ENCODE assay signal across 13 mouse cellular contexts in the genomic region with DNA sequence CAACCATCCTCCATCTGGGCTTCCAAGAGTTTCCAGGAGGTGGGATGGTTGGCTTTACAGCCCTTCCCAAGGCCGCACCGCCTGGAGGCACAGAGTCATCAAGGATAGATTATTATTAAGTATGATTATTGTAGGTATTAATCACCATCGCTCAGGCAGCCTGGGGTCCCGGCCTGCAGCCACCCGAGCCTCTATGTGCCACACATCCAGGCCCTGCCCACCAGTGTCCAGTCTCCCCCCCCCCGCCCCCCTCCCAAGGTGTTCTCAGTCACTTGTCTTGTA. TPM values are rescaled to one million over a fixed set of nuclear protein-coding genes. Genes with fewer than 3 reads are reported as not detected.
A peak's percentile ranks its signal among the peaks of the same experiment; 100 is the strongest.
DNase-seq lines count a peak whose midpoint lies in the region; ATAC-seq and TF ChIP-seq lines count a peak whose summit lies in the region.
"Had no signal": no experiment of that assay in that cellular context is flagged by ENCODE, and none has a peak within 500 bp of the region (broad histone marks: within the 10 kb centered on the region; RNA-seq: fewer than 3 reads in every experiment).

No protein-coding gene starts in this region.

- DNase-seq in adrenal gland, postnatal 14 days = peak; percentile 37
- no peak for DNase-seq in adrenal gland, postnatal 4 days (ENCODE audit: low spot score in 2 of 2)
- DNase-seq in liver, postnatal 0 days = no peak
- DNase-seq in spleen, postnatal 4 days (ENCODE audit: low spot score in 2 of 2) = no peak
- no peak for DNase-seq in left cerebral cortex, adult 11 months (ENCODE audit: low spot score)
- DNase-seq: cerebellum, adult 9-10 months; thymus, postnatal 14 days had no signal

- 45% methylated on average over 6 of the region's 6 CpGs for WGBS in liver, embryonic 12.5 days (ENCODE audit: insufficient replicate concordance)
- 55% methylated on average over 6 of the region's 6 CpGs for WGBS in liver, postnatal 0 days (ENCODE audit: insufficient replicate concordance)
- 42% methylated on average over 6 of the region's 6 CpGs for WGBS in intestine, postnatal 0 days
- 18% methylated on average over 6 of the region's 6 CpGs for WGBS in stomach, embryonic 16.5 days

- no peaks in the 10 kb centered on the region for H3K9me3 ChIP-seq in liver, embryonic 12.5 days (replicated peaks)
- no peaks in the 10 kb centered on the region for H3K9me3 ChIP-seq in liver, postnatal 0 days (ENCODE audit: low read length)
- no peaks in the 10 kb centered on the region for H3K9me3 ChIP-seq in intestine, postnatal 0 days (ENCODE audit: control insufficient read depth)
- no peaks in the 10 kb centered on the region for H3K9me3 ChIP-seq in stomach, embryonic 16.5 days (replicated peaks; ENCODE audit: control insufficient read depth, low read length)

- no peak overlapping the region for H3K9ac ChIP-seq in liver, embryonic 12.5 days
- no peak overlapping the region for H3K9ac ChIP-seq in liver, postnatal 0 days (replicated peaks)
- H3K9ac ChIP-seq in intestine, postnatal 0 days (ENCODE audit: low read depth, low read length) = no peak overlapping the region; the same call in 1 of the 2 replicates
- peak overlapping the region; percentile 73 for H3K9ac ChIP-seq in stomach, embryonic 16.5 days (ENCODE audit: low read length)

- H3K27me3 ChIP-seq in liver, embryonic 12.5 days (replicated peaks) = peaks cover 97% of the 10 kb centered on the region
- H3K27me3 ChIP-seq in liver, postnatal 0 days (ENCODE audit: insufficient read depth, low read length) = peaks cover 89% of the 10 kb centered on the region
- H3K27me3 ChIP-seq in intestine, postnatal 0 days (replicated peaks; ENCODE audit: control insufficient read depth, insufficient read depth, low read length) = peaks cover 39% of the 10 kb centered on the region
- H3K27me3 ChIP-seq in stomach, embryonic 16.5 days (ENCODE audit: control insufficient read depth, insufficient read depth, low read length) = peaks cover 33% of the 10 kb centered on the region

- H3K4me2 ChIP-seq in liver, embryonic 12.5 days = peak overlapping the region; percentile 43
- no peak overlapping the region for H3K4me2 ChIP-seq in liver, postnatal 0 days (ENCODE audit: low read depth, low read length)
- H3K4me2 ChIP-seq in intestine, postnatal 0 days (replicated peaks; ENCODE audit: low read depth) = peak overlapping the region; percentile 69
- peak overlapping the region; percentile 59 for H3K4me2 ChIP-seq in stomach, embryonic 16.5 days (ENCODE audit: low read depth, low read length)

- no peaks in the 10 kb centered on the region for H3K36me3 ChIP-seq in liver, embryonic 12.5 days
- no peaks in the 10 kb centered on the region for H3K36me3 ChIP-seq in liver, postnatal 0 days (replicated peaks; ENCODE audit: insufficient read depth, low read length)
- no peaks in the 10 kb centered on the region; the same call in 1 of the 2 replicates for H3K36me3 ChIP-seq in intestine, postnatal 0 days (ENCODE audit: control insufficient read depth, insufficient read depth)
- H3K36me3 ChIP-seq in stomach, embryonic 16.5 days (ENCODE audit: control insufficient read depth, insufficient read depth, low read length) = no peaks in the 10 kb centered on the region

- no peak overlapping the region for H3K27ac ChIP-seq in liver, embryonic 12.5 days
- H3K27ac ChIP-seq in liver, postnatal 0 days (ENCODE audit: low read depth) = no peak overlapping the region
- peak overlapping the region; percentile 80 for H3K27ac ChIP-seq in intestine, postnatal 0 days (ENCODE audit: low read depth, low read length)
- peak overlapping the region; percentile 93 for H3K27ac ChIP-seq in stomach, embryonic 16.5 days (ENCODE audit: low read length)

- TF ChIP-seq CTCF in liver, postnatal 0 days (IDR thresholded peaks at IDR 0.05; ENCODE audit: low read depth) = no peak
- TF ChIP-seq CTCF in intestine, postnatal 0 days (IDR thresholded peaks at IDR 0.05; ENCODE audit: low read depth) = no peak

- no peak overlapping the region for H3K4me3 ChIP-seq in liver, embryonic 12.5 days
- H3K4me3 ChIP-seq in liver, postnatal 0 days (ENCODE audit: low read depth, low read length) = no peak overlapping the region
- no peak overlapping the region for H3K4me3 ChIP-seq in intestine, postnatal 0 days (ENCODE audit: low read depth, low read length)
- H3K4me3 ChIP-seq in stomach, embryonic 16.5 days (replicated peaks; ENCODE audit: low read length) = peak overlapping the region; percentile 37

- no peak for ATAC-seq in liver, embryonic 12.5 days
- ATAC-seq in liver, postnatal 0 days = no peak
- no peak for ATAC-seq in intestine, postnatal 0 days
- ATAC-seq in stomach, embryonic 16.5 days (ENCODE audit: insufficient read depth, low FRiP score) = no peak

- TF ChIP-seq EP300 in liver, postnatal 0 days (IDR thresholded peaks at IDR 0.05; ENCODE audit: low read depth) = no peak

- H3K4me1 ChIP-seq in liver, embryonic 12.5 days = peaks cover 27% of the 10 kb centered on the region
- H3K4me1 ChIP-seq in liver, postnatal 0 days (ENCODE audit: insufficient read depth) = no peaks in the 10 kb centered on the region; the same call in 1 of the 2 replicates
- H3K4me1 ChIP-seq in intestine, postnatal 0 days (replicated peaks; ENCODE audit: control insufficient read depth, insufficient read depth, low read length) = peaks cover 9% of the 10 kb centered on the region; the same call in 1 of the 2 replicates
- H3K4me1 ChIP-seq in stomach, embryonic 16.5 days (ENCODE audit: control insufficient read depth, insufficient read depth, low read length) = peaks cover 45% of the 10 kb centered on the region

RNA-seq across cellular contexts. Expression of gene Hoxb2, which starts 5.5 kb away (rescaled TPM):
- 18.0 and 19.3 TPM in 2 replicates for total RNA-seq in adrenal gland, postnatal 14 days (2021)
- 10 to 100 TPM; 21.0 to 26.0 TPM for total RNA-seq in adrenal gland, postnatal 4 days (2021)
- 4.4 and 4.6 TPM in 2 replicates for polyA plus RNA-seq in liver, embryonic 12.5 days (2016; fragmentation: Nextera tagmentation; extraction: Ambion mirVana)
- polyA plus RNA-seq in liver, postnatal 0 days (2015; fragmentation: Nextera tagmentation; extraction: Ambion mirVana) = 0.67 and 1.1 TPM in 2 replicates
- 8.4 and 9.4 TPM in 2 replicates for polyA plus RNA-seq in intestine, postnatal 0 days (2015; fragmentation: Nextera tagmentation; extraction: Ambion mirVana)
- polyA plus RNA-seq in stomach, embryonic 16.5 days (2015; fragmentation: Nextera tagmentation; extraction: Ambion mirVana) = 9.1 and 11.5 TPM in 2 replicates
- total RNA-seq: MEL had no signal

RNA-seq across cellular contexts. Expression of gene Hoxb1, which starts 20.7 kb away (rescaled TPM):
- total RNA-seq in adrenal gland, postnatal 14 days (2021) = not detected in 2 replicates
- not detected for total RNA-seq in adrenal gland, postnatal 4 days (2021)
- 0.14 and 0.22 TPM in 2 replicates for polyA plus RNA-seq in liver, embryonic 12.5 days (2016; fragmentation: Nextera tagmentation; extraction: Ambion mirVana)
- not detected in 2 replicates for polyA plus RNA-seq in liver, postnatal 0 days (2015; fragmentation: Nextera tagmentation; extraction: Ambion mirVana)
- polyA plus RNA-seq in intestine, postnatal 0 days (2015; fragmentation: Nextera tagmentation; extraction: Ambion mirVana) = not detected in 2 replicates
- polyA plus RNA-seq in stomach, embryonic 16.5 days (2015; fragmentation: Nextera tagmentation; extraction: Ambion mirVana) = 0.24 TPM in 1 of 2 replicates, not detected in the other
- total RNA-seq: liver, adult 2 months; MEL had no signal
- polyA plus RNA-seq: heart, postnatal 0 days; liver, adult 2 months had no signal

RNA-seq across cellular contexts. Expression of gene Hoxb3, which starts 21.7 kb away (rescaled TPM):
- total RNA-seq in adrenal gland, postnatal 14 days (2021) = 17.1 and 26.0 TPM in 2 replicates
- 10 to 100 TPM; 40.5 to 44.5 TPM for total RNA-seq in adrenal gland, postnatal 4 days (2021)
- 0.31 and 0.36 TPM in 2 replicates for polyA plus RNA-seq in liver, embryonic 12.5 days (2016; fragmentation: Nextera tagmentation; extraction: Ambion mirVana)
- polyA plus RNA-seq in liver, postnatal 0 days (2015; fragmentation: Nextera tagmentation; extraction: Ambion mirVana) = 0.19 and 0.26 TPM in 2 replicates
- 1.1 and 1.3 TPM in 2 replicates for polyA plus RNA-seq in intestine, postnatal 0 days (2015; fragmentation: Nextera tagmentation; extraction: Ambion mirVana)
- polyA plus RNA-seq in stomach, embryonic 16.5 days (2015; fragmentation: Nextera tagmentation; extraction: Ambion mirVana) = 0.99 and 1.5 TPM in 2 replicates
- total RNA-seq: MEL had no signal

RNA-seq across cellular contexts. Expression of gene Hoxb4, which starts 26.8 kb away (rescaled TPM):
- total RNA-seq in adrenal gland, postnatal 14 days (2021) = 14.0 and 15.7 TPM in 2 replicates
- total RNA-seq in adrenal gland, postnatal 4 days (2021) = 10 to 100 TPM; 19.8 to 22.0 TPM
- polyA plus RNA-seq in liver, embryonic 12.5 days (2016; fragmentation: Nextera tagmentation; extraction: Ambion mirVana) = 0.62 and 0.66 TPM in 2 replicates
- polyA plus RNA-seq in liver, postnatal 0 days (2015; fragmentation: Nextera tagmentation; extraction: Ambion mirVana) = 0.22 and 0.27 TPM in 2 replicates
- 1.1 and 1.5 TPM in 2 replicates for polyA plus RNA-seq in intestine, postnatal 0 days (2015; fragmentation: Nextera tagmentation; extraction: Ambion mirVana)
- 2.2 and 2.7 TPM in 2 replicates for polyA plus RNA-seq in stomach, embryonic 16.5 days (2015; fragmentation: Nextera tagmentation; extraction: Ambion mirVana)
- total RNA-seq: MEL had no signal

RNA-seq across cellular contexts. Expression of gene Hoxb5, which starts 41.7 kb away (rescaled TPM):
- total RNA-seq in adrenal gland, postnatal 14 days (2021) = 17.1 and 18.7 TPM in 2 replicates
- total RNA-seq in adrenal gland, postnatal 4 days (2021) = 10 to 100 TPM; 26.5 to 27.8 TPM
- 1.3 and 1.5 TPM in 2 replicates for polyA plus RNA-seq in liver, embryonic 12.5 days (2016; fragmentation: Nextera tagmentation; extraction: Ambion mirVana)
- polyA plus RNA-seq in liver, postnatal 0 days (2015; fragmentation: Nextera tagmentation; extraction: Ambion mirVana) = 0.75 and 0.91 TPM in 2 replicates
- polyA plus RNA-seq in intestine, postnatal 0 days (2015; fragmentation: Nextera tagmentation; extraction: Ambion mirVana) = 14.7 and 15.8 TPM in 2 replicates
- 13.8 TPM in 2 replicates for polyA plus RNA-seq in stomach, embryonic 16.5 days (2015; fragmentation: Nextera tagmentation; extraction: Ambion mirVana)
- total RNA-seq: MEL had no signal

Comparison
In these comparisons a context has a peak if more than half of its experiments do, and no peak if none do; other contexts are left out.
1. H3K27ac ChIP-seq: peak in intestine, postnatal 0 days (single experiment) and stomach, embryonic 16.5 days (single experiment); none in liver, embryonic 12.5 days (single experiment) and liver, postnatal 0 days (single experiment).